Mouse (Mus musculus): ENCODE measurements around the gene Ppfia4.

- TF ChIP-seq CTCF (IDR thresholded peaks at IDR 0.05; ENCODE audit: low read depth) (no peak), EP300 (optimal IDR thresholded peaks at IDR 0.05) (no peak)
Observed at GRCm38 (mm10) chr1:134280174-134280573, 52.6 kb downstream of the Ppfia4 start.
